Mouse (Mus musculus): Measurements from ENCODE around the gene Dapk1. TPM values are rescaled to one million over a fixed set of nuclear protein-coding genes. Genes with fewer than 3 reads are reported as not detected.
A peak's percentile ranks its signal among the peaks of the same experiment; 100 is the strongest.

Gene Dapk1
- polyA plus RNA-seq, 1 experiment from 2014 or later = 19.4 TPM

GRCm38 (mm10) chr13:60619723-60620122 lies 18.0 kb downstream of the Dapk1 start:
- DNase-seq (ENCODE audit: low spot score) = peak; percentile 76
- 15% methylated on average over 6 of the region's 6 CpGs for WGBS
- Histone ChIP-seq H3K27ac (peak overlapping the region; percentile 39), H3K4me3 (no peak overlapping the region), H3K4me1 (peaks cover 40% of the 10 kb centered on the region), H3K27me3 (ENCODE audit: insufficient read depth, poor library complexity, severe bottlenecking) (no peaks in the 10 kb centered on the region), H3K9me3 (no peaks in the 10 kb centered on the region), H3K36me3 (0 out of 2 replicates have a peak, but pooled peaks cover 7% of the 10 kb centered on the region)

DNA sequence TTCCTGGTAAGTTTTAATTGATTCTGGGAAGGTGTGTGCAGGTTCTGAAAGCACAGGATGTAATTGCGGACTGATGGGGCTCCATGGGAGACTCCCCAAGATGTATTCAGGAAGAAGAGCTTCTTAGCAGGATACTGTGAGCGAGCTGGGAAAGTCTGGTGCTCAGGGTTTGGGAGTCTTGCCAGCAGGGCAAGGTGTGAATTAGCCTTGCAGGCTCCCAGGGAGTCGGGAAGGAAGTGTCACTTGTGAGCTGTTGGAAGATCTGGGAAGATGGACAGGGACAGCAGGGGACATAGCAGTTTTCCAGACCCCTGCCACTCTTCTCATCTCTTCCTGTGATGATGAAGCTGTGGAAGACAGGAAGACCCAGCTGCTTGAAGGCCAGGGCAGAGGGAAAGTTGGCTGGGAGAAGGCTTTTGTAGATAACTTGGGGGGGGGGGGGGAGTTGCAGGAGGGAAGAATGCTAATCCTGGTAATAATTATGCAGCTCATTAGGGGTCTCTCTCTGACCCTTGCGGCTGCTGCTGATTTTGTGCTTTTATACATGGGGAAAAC lies 19.7 kb downstream of the Dapk1 start:
- H3K27ac ChIP-seq = no peak overlapping the region
- H3K36me3 ChIP-seq = 0 out of 2 replicates have a peak, but pooled peaks cover 7% of the 10 kb centered on the region
- no peak for DNase-seq (ENCODE audit: low spot score)
- peaks cover 41% of the 10 kb centered on the region for H3K4me1 ChIP-seq
- WGBS = 44% methylated on average over 4 of the region's 4 CpGs
- H3K27me3 ChIP-seq (ENCODE audit: insufficient read depth, poor library complexity, severe bottlenecking) = no peaks in the 10 kb centered on the region
- no peaks in the 10 kb centered on the region for H3K9me3 ChIP-seq
- no peak overlapping the region for H3K4me3 ChIP-seq

- Histone ChIP-seq H3K36me3 (0 out of 2 replicates have a peak, but pooled peaks cover 7% of the 10 kb centered on the region), H3K27ac (no peak overlapping the region), H3K4me1 (peaks cover 31% of the 10 kb centered on the region), H3K9me3 (no peaks in the 10 kb centered on the region), H3K27me3 (ENCODE audit: insufficient read depth, poor library complexity, severe bottlenecking) (no peaks in the 10 kb centered on the region), H3K4me3 (no peak overlapping the region)
- WGBS = 83% methylated on average over 7 of the region's 7 CpGs
- DNase-seq (ENCODE audit: low spot score) = no peak
These were observed 23.8 kb downstream of the Dapk1 start for GRCm38 (mm10) chr13:60625581-60625980.

DNA sequence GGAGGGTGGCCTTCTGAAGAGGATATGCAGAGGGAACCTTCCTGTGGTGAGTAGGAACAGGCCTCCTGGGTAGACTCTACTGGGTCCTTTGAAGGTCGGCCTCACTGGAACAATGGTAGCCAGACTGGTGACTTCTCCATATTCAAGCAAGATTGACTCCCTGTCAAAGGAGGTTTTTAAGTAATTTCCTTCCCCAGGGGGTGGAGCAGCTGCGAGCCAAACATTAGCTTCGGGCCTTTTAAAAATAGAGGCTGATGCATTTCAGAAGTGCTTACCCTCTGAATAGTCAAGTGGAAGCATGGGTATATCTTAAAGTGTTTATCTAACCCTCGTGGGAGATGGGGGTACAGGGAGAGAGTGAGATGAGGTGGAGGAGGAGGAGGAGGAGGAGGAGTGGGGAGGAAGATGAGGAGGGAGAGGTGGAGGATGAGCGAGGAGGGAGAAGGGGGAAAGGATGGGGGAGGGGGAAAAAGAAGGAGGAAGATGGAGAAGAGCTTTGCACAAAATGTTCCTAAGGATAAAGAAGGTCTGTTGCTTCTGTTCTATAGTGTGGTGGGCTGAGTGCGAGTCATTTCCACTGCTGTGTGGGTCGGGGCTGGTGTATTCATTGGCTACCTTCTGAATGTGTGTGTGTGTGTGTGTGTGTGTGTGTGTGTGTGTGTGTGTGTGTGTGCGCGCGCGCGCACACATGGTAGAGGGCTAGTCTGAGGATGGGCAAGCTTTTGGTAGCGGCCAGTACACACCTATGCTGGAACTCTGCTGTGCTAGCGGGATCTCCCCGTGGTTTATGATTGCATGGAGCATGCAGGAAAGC lies 26.3 kb downstream of the Dapk1 start:
- WGBS = 34% methylated on average over 15 of the region's 15 CpGs
- no peaks in the 10 kb centered on the region for H3K36me3 ChIP-seq
- no peaks in the 10 kb centered on the region for H3K27me3 ChIP-seq (ENCODE audit: insufficient read depth, poor library complexity, severe bottlenecking)
- peaks cover 21% of the 10 kb centered on the region for H3K4me1 ChIP-seq
- H3K27ac ChIP-seq = no peak overlapping the region
- no peak overlapping the region for H3K4me3 ChIP-seq
- no peak for DNase-seq (ENCODE audit: low spot score)
- H3K9me3 ChIP-seq = no peaks in the 10 kb centered on the region

GRCm38 (mm10) chr13:60628657-60628950 lies 26.9 kb downstream of the Dapk1 start:
- no peaks in the 10 kb centered on the region for H3K36me3 ChIP-seq
- no peak overlapping the region for H3K27ac ChIP-seq
- WGBS = 8% methylated on average over 2 of the region's 2 CpGs

DNA sequence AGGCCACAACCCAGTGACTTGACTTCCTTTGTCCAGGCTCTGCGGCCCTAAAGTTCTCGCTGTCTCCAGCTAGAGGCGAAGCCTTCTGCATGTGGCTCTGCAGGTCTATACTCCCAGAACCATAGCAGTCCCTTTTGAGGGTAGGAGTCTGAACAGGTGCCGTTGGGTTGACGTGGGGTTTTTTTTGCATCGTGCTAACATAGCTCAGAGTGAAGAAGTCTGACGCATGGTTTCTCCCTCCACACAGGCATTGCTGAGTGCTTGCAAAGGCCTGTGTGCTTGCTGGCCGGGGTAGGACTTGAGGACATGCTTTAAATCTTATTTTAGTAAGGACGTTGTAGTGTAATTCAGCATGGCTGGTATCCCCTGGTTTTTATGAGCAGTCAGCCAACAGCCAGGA lies 27.7 kb downstream of the Dapk1 start:
- Histone ChIP-seq H3K4me3 (no peak overlapping the region), H3K9me3 (no peaks in the 10 kb centered on the region)
- 90% methylated on average over 9 of the region's 9 CpGs for WGBS

More at GRCm38 (mm10) chr13:60628657-60628950, 26.9 kb downstream of the Dapk1 start:
- Histone ChIP-seq H3K27me3 (ENCODE audit: insufficient read depth, poor library complexity, severe bottlenecking) (no peaks in the 10 kb centered on the region), H3K9me3 (no peaks in the 10 kb centered on the region), H3K4me3 (no peak overlapping the region), H3K4me1 (peaks cover 21% of the 10 kb centered on the region)
- DNase-seq (ENCODE audit: low spot score) = no peak

DNA sequence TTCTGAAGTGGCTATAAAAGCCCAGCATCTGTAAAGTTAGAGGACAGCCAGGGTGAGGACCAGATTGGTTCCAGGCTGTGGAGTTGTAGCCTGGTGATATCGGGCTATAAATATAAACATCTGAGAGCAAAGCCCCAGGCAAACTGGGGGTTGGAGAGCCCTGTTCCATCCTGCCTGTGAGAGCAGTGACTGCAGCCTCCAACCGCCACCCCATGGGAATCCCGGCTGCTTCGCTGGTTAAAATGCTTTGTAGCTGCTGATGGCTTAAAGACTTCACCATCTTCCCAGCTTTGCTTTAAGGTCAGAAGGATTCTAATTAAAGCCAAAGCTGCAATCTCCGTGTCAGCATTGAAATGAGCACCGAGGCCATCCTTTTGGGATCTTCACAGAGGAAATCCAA lies 32.2 kb downstream of the Dapk1 start:
- Histone ChIP-seq H3K4me1 (peaks cover 9% of the 10 kb centered on the region), H3K9me3 (no peaks in the 10 kb centered on the region), H3K27ac (no peak overlapping the region), H3K27me3 (ENCODE audit: insufficient read depth, poor library complexity, severe bottlenecking) (no peaks in the 10 kb centered on the region), H3K4me3 (no peak overlapping the region), H3K36me3 (no peaks in the 10 kb centered on the region)
- WGBS = 47% methylated on average over 6 of the region's 6 CpGs
- DNase-seq (ENCODE audit: low spot score) = no peak

More for the DNA sequence above, 27.7 kb downstream of the Dapk1 start:
- peak; percentile 48 for DNase-seq (ENCODE audit: low spot score)
- Histone ChIP-seq H3K36me3 (no peaks in the 10 kb centered on the region), H3K27ac (no peak overlapping the region), H3K27me3 (ENCODE audit: insufficient read depth, poor library complexity, severe bottlenecking) (no peaks in the 10 kb centered on the region), H3K4me1 (peaks cover 29% of the 10 kb centered on the region)

GRCm38 (mm10) chr13:60635636-60636035 lies 33.9 kb downstream of the Dapk1 start:
- Histone ChIP-seq H3K4me1 (peaks cover 15% of the 10 kb centered on the region), H3K36me3 (no peaks in the 10 kb centered on the region), H3K27ac (no peak overlapping the region), H3K27me3 (ENCODE audit: insufficient read depth, poor library complexity, severe bottlenecking) (no peaks in the 10 kb centered on the region), H3K4me3 (no peak overlapping the region), H3K9me3 (no peaks in the 10 kb centered on the region)
- WGBS = 75% methylated on average over 6 of the region's 6 CpGs
- no peak for DNase-seq (ENCODE audit: low spot score)

DNA sequence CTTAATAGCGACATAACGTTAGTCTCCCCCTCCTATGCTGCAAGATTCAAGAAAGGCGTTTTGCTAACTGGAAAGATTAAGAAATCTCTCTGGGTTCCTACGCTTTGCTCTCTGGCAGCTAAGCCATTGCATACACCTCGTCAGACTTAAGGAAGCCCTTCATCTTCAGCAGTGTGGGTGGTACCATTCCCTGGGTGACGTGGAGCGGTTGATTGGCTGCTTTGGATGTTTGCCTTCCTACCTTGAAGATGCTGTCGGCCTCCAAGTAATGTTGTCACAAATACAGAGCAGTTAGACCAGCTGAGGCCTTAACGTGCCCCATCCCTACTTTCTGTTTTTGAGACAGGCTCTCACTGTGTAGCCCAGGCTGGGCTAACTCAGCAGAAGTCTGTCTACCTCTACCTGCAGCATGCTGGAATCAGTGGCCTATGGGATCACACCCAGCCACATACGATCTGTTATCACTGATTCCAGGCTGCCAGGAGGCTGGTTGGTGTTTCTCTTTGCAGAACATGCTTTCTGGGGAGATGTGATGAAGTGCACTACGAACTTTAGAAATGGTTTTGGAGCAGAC lies 37.8 kb downstream of the Dapk1 start:
- no peaks in the 10 kb centered on the region for H3K36me3 ChIP-seq
- peaks cover 13% of the 10 kb centered on the region for H3K4me1 ChIP-seq
- no peaks in the 10 kb centered on the region for H3K27me3 ChIP-seq (ENCODE audit: insufficient read depth, poor library complexity, severe bottlenecking)
- DNase-seq (ENCODE audit: low spot score) = no peak
- 73% methylated on average over 11 of the region's 11 CpGs for WGBS
- H3K9me3 ChIP-seq = no peaks in the 10 kb centered on the region
- H3K4me3 ChIP-seq = no peak overlapping the region
- no peak overlapping the region for H3K27ac ChIP-seq

DNA sequence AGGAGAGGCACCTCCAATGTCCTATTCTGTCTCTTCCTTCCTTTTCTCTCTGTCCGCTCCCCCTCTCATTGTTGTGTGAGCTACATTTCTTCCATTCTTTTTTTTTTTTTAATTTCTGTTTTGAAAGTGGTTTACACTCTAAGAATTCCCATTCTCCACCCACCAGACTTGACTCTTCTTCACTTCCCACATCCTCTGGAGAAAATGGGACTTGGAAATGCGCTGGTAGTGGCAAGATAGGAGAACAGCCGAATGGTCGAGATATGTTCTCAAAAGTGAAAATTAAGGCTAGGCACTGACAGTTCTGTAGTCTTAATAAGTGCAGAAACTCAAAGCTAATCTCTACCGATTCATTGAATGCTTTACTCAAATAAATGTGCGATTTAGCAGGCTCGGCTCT lies 38.7 kb downstream of the Dapk1 start:
- peaks cover 14% of the 10 kb centered on the region for H3K4me1 ChIP-seq
- WGBS = 84% methylated on average over 7 of the region's 7 CpGs
- no peaks in the 10 kb centered on the region for H3K27me3 ChIP-seq (ENCODE audit: insufficient read depth, poor library complexity, severe bottlenecking)
- H3K4me3 ChIP-seq = no peak overlapping the region
- no peak overlapping the region for H3K27ac ChIP-seq
- H3K36me3 ChIP-seq = no peaks in the 10 kb centered on the region
- DNase-seq (ENCODE audit: low spot score) = no peak
- H3K9me3 ChIP-seq = no peaks in the 10 kb centered on the region

- no peaks in the 10 kb centered on the region for H3K36me3 ChIP-seq
- 57% methylated on average over 5 of the region's 5 CpGs for WGBS
- no peaks in the 10 kb centered on the region for H3K27me3 ChIP-seq (ENCODE audit: insufficient read depth, poor library complexity, severe bottlenecking)
- DNase-seq (ENCODE audit: low spot score) = no peak
- H3K9me3 ChIP-seq = no peaks in the 10 kb centered on the region
- H3K4me3 ChIP-seq = no peak overlapping the region
- no peak overlapping the region for H3K27ac ChIP-seq
- H3K4me1 ChIP-seq = peaks cover 14% of the 10 kb centered on the region
These were observed 42.7 kb downstream of the Dapk1 start for GRCm38 (mm10) chr13:60644457-60644889.

DNA sequence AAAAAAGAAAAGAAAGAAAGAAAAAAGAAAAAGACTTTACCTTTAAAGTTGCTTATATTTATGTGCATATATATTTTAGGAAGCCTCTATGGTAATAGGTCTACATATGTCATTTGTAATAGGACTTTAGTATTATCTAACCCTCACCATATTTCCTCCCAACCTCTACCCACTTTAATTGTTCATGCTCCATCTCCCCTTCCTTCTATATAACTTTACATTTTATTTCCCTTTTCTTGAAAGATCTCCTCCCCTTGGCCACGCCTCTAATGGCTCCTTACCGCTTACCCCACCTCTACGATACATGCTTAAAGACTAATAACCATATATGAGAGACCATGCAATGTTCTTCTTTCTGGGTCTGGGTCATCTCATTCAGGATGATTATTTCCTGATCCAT lies 45.0 kb downstream of the Dapk1 start:
- no peak overlapping the region for H3K4me3 ChIP-seq
- no peaks in the 10 kb centered on the region for H3K36me3 ChIP-seq
- DNase-seq (ENCODE audit: low spot score) = no peak
- no peak overlapping the region for H3K27ac ChIP-seq
- 90% methylated on average over 3 of the region's 3 CpGs for WGBS
- H3K27me3 ChIP-seq (ENCODE audit: insufficient read depth, poor library complexity, severe bottlenecking) = no peaks in the 10 kb centered on the region
- no peaks in the 10 kb centered on the region for H3K9me3 ChIP-seq
- peaks cover 8% of the 10 kb centered on the region for H3K4me1 ChIP-seq

- no peak for DNase-seq (ENCODE audit: low spot score)
- Histone ChIP-seq H3K9me3 (no peaks in the 10 kb centered on the region), H3K4me1 (peaks cover 11% of the 10 kb centered on the region), H3K27me3 (ENCODE audit: insufficient read depth, poor library complexity, severe bottlenecking) (no peaks in the 10 kb centered on the region), H3K36me3 (no peaks in the 10 kb centered on the region), H3K27ac (no peak overlapping the region), H3K4me3 (no peak overlapping the region)
- 87% methylated on average over 5 of the region's 5 CpGs for WGBS
These were observed 46.6 kb downstream of the Dapk1 start for GRCm38 (mm10) chr13:60648350-60648749.

Measured in heart, embryonic 10.5 days (tissue).